Mouse (Mus musculus): ENCODE results near the gene Rnd1. TPM values are rescaled to one million over a fixed set of nuclear protein-coding genes. Genes with fewer than 3 reads are reported as not detected.

Rnd1 gene
- polyA plus RNA-seq, 1 experiment = 14.4 TPM

DNA sequence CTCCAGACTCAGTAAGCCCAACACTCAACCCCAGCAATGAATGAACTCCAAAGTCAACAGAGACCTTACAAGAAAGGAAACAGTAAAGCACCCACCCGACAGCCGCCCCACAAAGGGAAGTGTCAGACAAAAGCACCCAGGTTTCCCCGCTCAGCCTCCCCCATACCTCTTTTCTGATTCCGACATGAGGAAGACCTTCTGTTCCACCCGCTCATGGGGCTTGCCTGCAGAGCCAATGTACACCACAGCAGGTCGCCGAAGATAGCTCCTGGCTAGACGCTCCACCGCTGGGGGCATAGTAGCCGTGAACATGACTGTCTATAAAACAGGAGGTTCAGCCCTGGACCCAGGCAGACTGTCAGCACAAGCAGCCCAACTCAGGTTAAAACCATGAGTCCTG, 30.0 kb downstream of the Rnd1 start:
- H3K4me2 ChIP-seq (ENCODE audit: low read depth) = no peak overlapping the region
- TF ChIP-seq MYOG (IDR thresholded peaks at IDR 0.05; ENCODE audit: control insufficient read depth in 1 of 3, insufficient read depth in 1 of 3, insufficient read length in 2 of 3, low read depth in 2 of 3) = no peak
- H3K79me2 ChIP-seq (ENCODE audit: control insufficient read depth, insufficient read depth) = no peaks in the 10 kb centered on the region

DNA sequence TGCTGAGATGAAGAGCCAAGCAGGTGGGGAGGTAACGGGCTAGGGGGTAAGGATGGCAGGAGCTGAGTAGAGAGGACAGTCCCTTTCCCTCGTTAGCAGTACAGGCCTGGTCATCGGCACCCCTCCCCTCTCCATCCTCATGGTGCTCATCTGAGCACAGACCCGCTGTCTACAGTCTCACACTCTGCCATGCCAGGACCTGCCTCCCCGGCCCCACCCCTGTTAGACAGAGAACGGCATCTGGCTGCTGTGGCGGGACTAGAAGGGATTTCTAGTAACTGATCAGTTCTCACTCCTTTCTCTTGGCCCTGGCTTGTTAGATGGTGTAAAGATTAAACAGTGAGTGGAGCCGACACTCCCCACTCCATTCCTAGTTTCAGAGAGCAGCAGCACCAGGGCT, 30.5 kb downstream of the Rnd1 start:
- H3K4me2 ChIP-seq (ENCODE audit: low read depth) = no peak overlapping the region
- peaks cover 62% of the 10 kb centered on the region for H3K36me3 ChIP-seq (ENCODE audit: control insufficient read depth, insufficient read depth)
- H3K27me3 ChIP-seq (ENCODE audit: control insufficient read depth, insufficient read depth, insufficient read length) = no peaks in the 10 kb centered on the region
- no peaks in the 10 kb centered on the region for H3K79me2 ChIP-seq (ENCODE audit: control insufficient read depth, insufficient read depth)
- H3ac ChIP-seq (ENCODE audit: control insufficient read depth, insufficient read length) = no peak overlapping the region
- H3K4me3 ChIP-seq = no peak overlapping the region
- TF ChIP-seq SRF (IDR thresholded peaks at IDR 0.05; ENCODE audit: control insufficient read depth, insufficient read length, low read depth) (peak; percentile 11), MAX (IDR thresholded peaks at IDR 0.05; ENCODE audit: low read depth) (no peak), USF1 (IDR thresholded peaks at IDR 0.05; ENCODE audit: low read depth) (no peak), MYOD1 (IDR thresholded peaks at IDR 0.05; ENCODE audit: control insufficient read depth in 1 of 3, insufficient read length in 2 of 3, low read depth in 2 of 3) (no peak), CEBPB (IDR thresholded peaks at IDR 0.05; ENCODE audit: insufficient read depth, poor library complexity, severe bottlenecking) (no peak), TCF12 (IDR thresholded peaks at IDR 0.05; ENCODE audit: insufficient read depth, poor library complexity, severe bottlenecking) (no peak), REST (IDR thresholded peaks at IDR 0.05; ENCODE audit: insufficient read depth, insufficient read length) (no peak), POLR2AphosphoS2 (IDR thresholded peaks at IDR 0.05; ENCODE audit: insufficient read length, low read depth) (peak; percentile 32), E2F4 (IDR thresholded peaks at IDR 0.05; ENCODE audit: insufficient read depth) (no peak), MYOG (IDR thresholded peaks at IDR 0.05; ENCODE audit: control insufficient read depth in 1 of 3, insufficient read depth in 1 of 3, insufficient read length in 2 of 3, low read depth in 2 of 3) (no peak), TCF3 (IDR thresholded peaks at IDR 0.05; ENCODE audit: insufficient read length, low read depth) (no peak), POLR2A (IDR thresholded peaks at IDR 0.05; ENCODE audit: insufficient read length, low read depth) (peak; percentile 10)

More for the DNA sequence above, 30.0 kb downstream of the Rnd1 start:
- Histone ChIP-seq H3K36me3 (ENCODE audit: control insufficient read depth, insufficient read depth) (peaks cover 61% of the 10 kb centered on the region), H3K27me3 (ENCODE audit: control insufficient read depth, insufficient read depth, insufficient read length) (no peaks in the 10 kb centered on the region), H3K4me3 (no peak overlapping the region), H3ac (ENCODE audit: control insufficient read depth, insufficient read length) (no peak overlapping the region)

- H3K4me3 ChIP-seq = no peak overlapping the region
- no peak overlapping the region for H3ac ChIP-seq (ENCODE audit: control insufficient read depth, insufficient read length)
- no peaks in the 10 kb centered on the region for H3K27me3 ChIP-seq (ENCODE audit: control insufficient read depth, insufficient read depth, insufficient read length)
- no peaks in the 10 kb centered on the region for H3K79me2 ChIP-seq (ENCODE audit: control insufficient read depth, insufficient read depth)
- peaks cover 55% of the 10 kb centered on the region for H3K36me3 ChIP-seq (ENCODE audit: control insufficient read depth, insufficient read depth)
- no peak overlapping the region for H3K4me2 ChIP-seq (ENCODE audit: low read depth)
- TF ChIP-seq POLR2A (IDR thresholded peaks at IDR 0.05; ENCODE audit: insufficient read length, low read depth) (peak; percentile 42), MAX (IDR thresholded peaks at IDR 0.05; ENCODE audit: low read depth) (no peak), POLR2AphosphoS2 (IDR thresholded peaks at IDR 0.05; ENCODE audit: insufficient read length, low read depth) (peak; percentile 67), SRF (IDR thresholded peaks at IDR 0.05; ENCODE audit: control insufficient read depth, insufficient read length, low read depth) (no peak)
These were observed 31.9 kb downstream of the Rnd1 start for GRCm38 (mm10) chr15:98645057-98646026.

GRCm38 (mm10) chr15:98644406-98644805, 32.9 kb downstream of the Rnd1 start:
- Histone ChIP-seq H3K27me3 (ENCODE audit: control insufficient read depth, insufficient read depth, insufficient read length) (no peaks in the 10 kb centered on the region), H3ac (ENCODE audit: control insufficient read depth, insufficient read length) (no peak overlapping the region), H3K79me2 (ENCODE audit: control insufficient read depth, insufficient read depth) (no peaks in the 10 kb centered on the region), H3K36me3 (ENCODE audit: control insufficient read depth, insufficient read depth) (peaks cover 46% of the 10 kb centered on the region), H3K4me2 (ENCODE audit: low read depth) (no peak overlapping the region), H3K4me3 (no peak overlapping the region)
- TF ChIP-seq E2F4 (IDR thresholded peaks at IDR 0.05; ENCODE audit: insufficient read depth) (no peak), POLR2AphosphoS2 (IDR thresholded peaks at IDR 0.05; ENCODE audit: insufficient read length, low read depth) (peak; percentile 65)

- H3K4me3 ChIP-seq = no peak overlapping the region
- H3K4me2 ChIP-seq (ENCODE audit: low read depth) = no peak overlapping the region
- no peak overlapping the region for H3ac ChIP-seq (ENCODE audit: control insufficient read depth, insufficient read length)
- no peaks in the 10 kb centered on the region for H3K27me3 ChIP-seq (ENCODE audit: control insufficient read depth, insufficient read depth, insufficient read length)
- TF ChIP-seq MYOD1 (IDR thresholded peaks at IDR 0.05; ENCODE audit: control insufficient read depth in 1 of 3, insufficient read length in 2 of 3, low read depth in 2 of 3) (no peak), MYOG (IDR thresholded peaks at IDR 0.05; ENCODE audit: control insufficient read depth in 1 of 3, insufficient read depth in 1 of 3, insufficient read length in 2 of 3, low read depth in 2 of 3) (no peak), REST (IDR thresholded peaks at IDR 0.05; ENCODE audit: insufficient read depth, insufficient read length) (no peak), TCF3 (IDR thresholded peaks at IDR 0.05; ENCODE audit: insufficient read length, low read depth) (no peak), E2F4 (IDR thresholded peaks at IDR 0.05; ENCODE audit: insufficient read depth) (no peak)
- H3K79me2 ChIP-seq (ENCODE audit: control insufficient read depth, insufficient read depth) = no peaks in the 10 kb centered on the region
- peaks cover 16% of the 10 kb centered on the region for H3K36me3 ChIP-seq (ENCODE audit: control insufficient read depth, insufficient read depth)
These were observed 37.1 kb downstream of the Rnd1 start for GRCm38 (mm10) chr15:98640157-98640556.

Measured in myocyte (in vitro differentiated cells).